Mouse (Mus musculus) bone marrow, adult 2 months (tissue): ENCODE data around the gene Tgfbi. TPM values are rescaled to one million over a fixed set of nuclear protein-coding genes. Genes with fewer than 3 reads are reported as not detected.

Source experiments
- H3K27ac ChIP-seq: fragments of 200-500 bp; 2 replicates; pipeline ENCODE4 v1.5.1; 2012; ENCODE audit warnings: low read depth, mild to moderate bottlenecking, control low read depth, inconsistent platforms, low read length; ENCODE audit not compliant: control insufficient read depth, poor library complexity, insufficient read depth
- H3K4me1 ChIP-seq: fragments of 200-500 bp; 2 replicates; pipeline ENCODE4 v1.6.1; 2011; ENCODE audit warnings: low read length; ENCODE audit not compliant: control insufficient read depth, insufficient read depth
- H3K4me3 ChIP-seq: fragments of 200-500 bp; replicated peaks from 2 replicates; pipeline ENCODE3; 2011; ENCODE audit warnings: mild to moderate bottlenecking, low read depth, low read length, control low read depth; ENCODE audit not compliant: control insufficient read depth
- CTCF ChIP-seq: fragments of 200-500 bp; IDR thresholded peaks from 2 replicates; pipeline ENCODE4 v1.5.1; 2011; ENCODE audit warnings: low read length, control low read depth; ENCODE audit not compliant: control insufficient read depth, insufficient read depth
- POLR2A ChIP-seq: fragments of 200-500 bp; IDR thresholded peaks from 2 replicates; pipeline ENCODE4 v1.6.1; 2011; ENCODE audit warnings: low read depth, mild to moderate bottlenecking, control low read depth, low read length, borderline replicate concordance; ENCODE audit not compliant: control insufficient read depth
- WGBS: fragments of 180-500 bp; shearing (Covaris S2); methylation state at CpG from one replicate; pipeline ENCODE4 v1.1.7; 2018; 5-methylcytosine and 5-hydroxymethylcytosine counted together
- polyA plus RNA-seq: library from polyadenylated mRNA; stranded (reverse); fragments of >200 nt; gene quantifications from 2 replicates; pipeline ENCODE4 v1.2.4, GENCODE M21; 2011; ENCODE audit warnings: low replicate concordance; ENCODE audit not compliant: missing spikeins, insufficient read depth, insufficient read length

Gene Tgfbi
- 18.7 and 49.4 TPM in 2 replicates for polyA plus RNA-seq

- Histone ChIP-seq H3K27ac (peak within 1 kb of the TSS; percentile 40; the same call in 1 of the 2 replicates), H3K4me1 (peaks cover 7% of the 10 kb centered on the region), H3K4me3 (peak within 1 kb of the TSS; percentile 69)
- no peak for TF ChIP-seq CTCF
- peak; percentile 23; the same call in 1 of the 2 replicates for TF ChIP-seq POLR2A
- 4% methylated on average over 35 of the region's 36 CpGs for WGBS
Measured at GRCm38 (mm10) chr13:56609103-56609856, at the start of gene Tgfbi. Gene Tgfbi, plus strand, starts transcription at chr13:56609523.

- TF ChIP-seq CTCF (no peak), POLR2A (no peak)
- 74% methylated on average over 6 of the region's 6 CpGs for WGBS
- Histone ChIP-seq H3K27ac (no peak overlapping the region), H3K4me1 (no peaks in the 10 kb centered on the region), H3K4me3 (no peak overlapping the region)
Measured at GRCm38 (mm10) chr13:56559841-56560370, 49.4 kb upstream of the Tgfbi start.

DNA sequence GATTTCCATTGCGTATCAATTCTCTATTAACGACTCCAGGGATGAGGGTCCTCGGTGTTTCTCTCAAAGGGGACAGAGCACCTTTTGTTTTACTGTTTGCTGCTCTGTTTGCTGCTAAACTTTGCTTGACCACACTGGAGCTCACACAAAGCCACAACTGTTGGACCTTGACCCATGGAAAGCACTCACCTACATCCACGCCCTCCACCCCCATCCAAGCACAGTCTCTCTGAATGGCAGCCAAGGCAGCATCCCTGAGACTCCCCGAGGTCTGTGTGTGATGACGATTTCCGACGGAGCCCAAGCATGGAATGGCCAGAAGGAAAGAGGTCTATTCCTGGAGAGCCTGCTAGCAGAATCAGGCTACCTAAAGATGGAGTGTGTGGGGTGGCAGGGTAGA lies 48.2 kb upstream of the Tgfbi start:
- no peak overlapping the region for H3K4me3 ChIP-seq
- TF ChIP-seq CTCF, result no peak
- TF ChIP-seq POLR2A, result no peak
- 81% methylated on average over 8 of the region's 8 CpGs for WGBS
- no peak overlapping the region for H3K27ac ChIP-seq
- no peaks in the 10 kb centered on the region for H3K4me1 ChIP-seq

GRCm38 (mm10) chr13:56563075-56563474 lies 46.2 kb upstream of the Tgfbi start:
- TF ChIP-seq CTCF (peak; percentile 54), POLR2A (no peak)
- WGBS, result 25% methylated on average over 6 of the region's 6 CpGs
- H3K27ac ChIP-seq, result no peak overlapping the region
- H3K4me1 ChIP-seq, result no peaks in the 10 kb centered on the region
- H3K4me3 ChIP-seq, result no peak overlapping the region

GRCm38 (mm10) chr13:56566336-56566735 lies 43.0 kb upstream of the Tgfbi start:
- Histone ChIP-seq H3K27ac (no peak overlapping the region), H3K4me1 (no peaks in the 10 kb centered on the region), H3K4me3 (no peak overlapping the region)
- WGBS, result 88% methylated on average over 10 of the region's 10 CpGs
- no peak for TF ChIP-seq CTCF
- TF ChIP-seq POLR2A, result no peak

DNA sequence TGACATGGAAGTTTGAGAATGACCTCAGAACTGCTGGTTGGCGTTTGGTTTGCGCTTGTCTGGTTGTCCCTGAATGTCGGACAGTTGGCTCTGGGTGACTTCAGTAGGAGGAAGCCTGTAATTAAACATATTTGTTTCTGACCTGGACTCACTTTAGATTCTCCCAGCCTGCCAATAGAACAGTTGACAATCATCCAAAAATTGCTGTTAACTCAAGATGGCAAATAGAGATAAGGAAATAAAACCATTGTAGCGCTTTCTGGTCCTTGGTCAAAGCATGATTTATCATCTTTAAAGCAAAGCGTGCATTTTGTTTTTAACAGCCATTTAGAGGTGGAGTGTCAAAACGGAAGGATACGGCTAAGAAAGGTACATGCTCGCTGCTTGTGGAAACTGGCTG lies 37.7 kb upstream of the Tgfbi start:
- Histone ChIP-seq H3K27ac (no peak overlapping the region), H3K4me1 (no peaks in the 10 kb centered on the region), H3K4me3 (no peak overlapping the region)
- TF ChIP-seq POLR2A (no peak), CTCF (no peak)
- 33% methylated on average over 8 of the region's 8 CpGs for WGBS

GRCm38 (mm10) chr13:56575074-56575473 lies 34.2 kb upstream of the Tgfbi start:
- 72% methylated on average over 4 of the region's 4 CpGs for WGBS
- TF ChIP-seq POLR2A (no peak), CTCF (no peak)
- Histone ChIP-seq H3K4me1 (no peaks in the 10 kb centered on the region; the same call in 1 of the 2 replicates), H3K4me3 (no peak overlapping the region), H3K27ac (no peak overlapping the region)

DNA sequence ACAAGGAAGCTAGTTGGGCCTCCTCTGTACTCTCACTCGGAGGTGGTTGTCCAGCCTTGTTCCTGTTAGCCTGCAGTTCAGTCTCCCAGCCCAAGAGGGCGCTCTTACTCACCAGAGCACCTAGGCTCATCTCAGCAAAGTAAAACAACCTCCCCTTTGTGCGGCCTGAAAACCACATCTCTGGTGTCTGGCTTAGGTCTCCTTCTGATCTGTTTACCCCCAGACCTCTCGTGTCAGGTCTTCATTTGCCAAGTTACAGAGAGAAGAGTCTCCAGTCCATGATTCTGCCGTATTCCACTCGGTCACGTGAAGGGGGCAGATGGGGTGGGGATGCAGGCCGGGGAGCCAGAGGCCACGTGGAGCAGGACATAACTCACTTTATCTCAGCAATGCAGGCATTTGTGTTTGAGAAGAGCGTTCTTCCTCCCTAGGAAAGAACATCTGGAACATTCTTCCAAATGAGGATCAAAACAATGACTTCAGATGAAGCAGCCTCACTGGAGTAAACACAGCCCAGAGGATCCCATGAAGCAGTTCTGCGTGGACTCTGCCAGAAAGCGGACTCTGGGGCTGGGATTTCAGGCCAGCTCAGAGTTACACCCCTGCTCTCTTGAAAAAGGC lies 33.5 kb upstream of the Tgfbi start:
- H3K27ac ChIP-seq, result no peak overlapping the region
- no peaks in the 10 kb centered on the region; the same call in 1 of the 2 replicates for H3K4me1 ChIP-seq
- no peak for TF ChIP-seq POLR2A
- TF ChIP-seq CTCF, result peak; percentile 92
- H3K4me3 ChIP-seq, result no peak overlapping the region
- 58% methylated on average over 12 of the region's 12 CpGs for WGBS
